Mouse (Mus musculus) naive thymus-derived CD4-positive, alpha-beta T cell, adult 2 months (primary cell): ENCODE measurements around the gene Gatad2b.

Experiments
- DNase-seq: peaks from one replicate; pipeline ENCODE4 v3.0.0-alpha.2; 2011; ENCODE audit warnings: low read depth

Gene Gatad2b

DNA sequence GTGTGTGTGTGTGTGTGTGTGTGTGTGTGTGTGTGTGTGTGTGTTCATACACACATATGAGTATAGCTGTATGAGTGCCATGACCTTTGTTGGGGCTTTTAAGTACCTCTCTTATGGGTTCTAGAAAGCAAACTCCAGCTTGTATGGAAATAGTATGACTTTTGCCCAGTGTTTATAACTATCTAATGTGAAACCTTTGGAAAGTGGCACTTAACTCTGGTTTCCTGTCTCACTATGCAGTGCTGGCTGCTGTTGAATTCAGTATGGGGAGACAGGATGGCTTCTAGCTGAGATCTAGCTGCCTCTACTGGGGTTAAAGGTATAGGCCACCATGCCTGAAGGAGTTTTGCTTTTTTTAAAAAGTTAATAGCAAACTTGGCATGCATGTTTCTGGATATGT lies 16.6 kb downstream of the Gatad2b start:
- DNase-seq: peak; percentile 65

DNA sequence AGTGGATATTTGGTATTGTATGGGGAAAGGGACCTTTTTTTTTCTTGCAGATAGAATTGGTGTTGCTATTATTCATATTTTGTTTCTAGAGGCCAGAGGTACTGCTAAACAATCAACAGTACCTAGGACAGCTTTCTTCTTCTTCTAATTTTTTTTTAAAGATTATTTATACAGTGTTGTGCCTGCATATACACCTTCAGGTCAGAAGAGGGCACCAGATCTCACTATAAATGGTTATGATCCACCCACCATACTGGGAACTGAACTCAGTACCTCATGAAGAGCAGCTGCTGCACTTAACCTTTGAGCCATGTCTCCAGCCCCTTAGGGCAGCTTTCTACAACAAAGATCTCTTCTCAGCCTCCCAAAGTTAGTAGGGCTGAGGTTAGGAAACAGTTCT lies 20.4 kb downstream of the Gatad2b start:
- peak; percentile 68 for DNase-seq

DNA sequence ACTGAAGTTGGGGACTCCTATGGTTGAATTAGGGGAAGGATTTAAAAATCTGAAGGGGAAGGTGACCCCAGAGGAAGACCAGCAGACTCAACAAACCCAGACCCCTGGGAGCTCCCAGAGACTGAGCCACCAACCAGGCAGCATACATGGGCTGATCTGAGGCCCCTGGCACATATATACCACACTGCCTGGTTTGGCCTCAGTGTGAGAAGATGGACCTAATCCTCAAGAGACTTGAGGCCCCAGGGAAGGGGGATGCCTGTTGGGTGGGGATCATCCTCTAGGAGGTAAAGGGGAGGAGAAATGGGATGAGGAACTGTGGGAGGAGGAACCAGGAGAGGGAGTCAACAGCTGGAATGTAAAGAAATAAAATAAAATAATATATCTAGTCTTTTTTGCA lies 21.3 kb downstream of the Gatad2b start:
- DNase-seq: no peak

GRCm38 (mm10) chr3:90322289-90322688 lies 29.3 kb downstream of the Gatad2b start:
- peak; percentile 44 for DNase-seq

GRCm38 (mm10) chr3:90323119-90323518 lies 30.1 kb downstream of the Gatad2b start:
- DNase-seq: peak; percentile 84

DNA sequence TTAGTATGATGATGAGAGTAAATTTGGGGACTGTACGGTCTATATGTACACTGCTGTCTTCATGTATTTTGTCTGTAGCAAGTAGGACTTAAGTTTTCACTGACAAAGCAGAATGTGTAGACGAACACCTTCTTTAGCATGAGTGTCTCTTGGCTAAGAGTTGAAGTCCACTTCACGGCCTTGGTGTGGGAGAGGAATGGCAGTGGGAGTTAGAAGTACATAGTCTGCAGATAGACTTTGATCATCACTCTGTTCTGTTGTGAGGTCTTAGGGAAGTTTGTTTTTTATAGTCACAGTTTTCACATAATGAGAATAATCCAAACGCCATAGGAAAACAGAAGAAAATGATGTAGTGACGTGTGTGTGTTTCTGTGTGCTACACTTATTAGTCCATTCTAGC lies 39.5 kb downstream of the Gatad2b start:
- DNase-seq: no peak

- no peak for DNase-seq
Observed at GRCm38 (mm10) chr3:90335517-90335916, 42.5 kb downstream of the Gatad2b start.

DNA sequence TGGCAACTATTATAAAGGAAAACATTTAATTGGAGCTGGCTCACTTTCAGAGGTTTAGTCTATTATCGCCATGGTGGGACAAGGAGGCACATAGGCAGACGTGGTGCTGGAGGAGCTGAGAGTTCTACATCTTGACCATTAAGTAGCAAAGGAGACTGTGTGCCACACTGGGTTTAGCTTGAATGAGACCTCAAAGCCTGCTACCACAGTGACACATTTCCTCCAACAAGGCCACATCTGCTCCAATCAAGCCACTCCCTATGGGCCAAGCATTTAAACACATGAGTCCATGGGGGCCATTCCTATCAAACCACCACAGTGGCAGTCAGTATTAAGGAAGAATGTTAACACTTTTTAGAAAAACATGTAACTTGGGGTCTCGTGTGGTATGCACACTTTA lies 45.2 kb downstream of the Gatad2b start:
- no peak for DNase-seq

GRCm38 (mm10) chr3:90340177-90340576 lies 47.2 kb downstream of the Gatad2b start:
- no peak for DNase-seq

- peak; percentile 42 for DNase-seq
Observed at GRCm38 (mm10) chr3:90342853-90343252, 49.9 kb downstream of the Gatad2b start.

DNA sequence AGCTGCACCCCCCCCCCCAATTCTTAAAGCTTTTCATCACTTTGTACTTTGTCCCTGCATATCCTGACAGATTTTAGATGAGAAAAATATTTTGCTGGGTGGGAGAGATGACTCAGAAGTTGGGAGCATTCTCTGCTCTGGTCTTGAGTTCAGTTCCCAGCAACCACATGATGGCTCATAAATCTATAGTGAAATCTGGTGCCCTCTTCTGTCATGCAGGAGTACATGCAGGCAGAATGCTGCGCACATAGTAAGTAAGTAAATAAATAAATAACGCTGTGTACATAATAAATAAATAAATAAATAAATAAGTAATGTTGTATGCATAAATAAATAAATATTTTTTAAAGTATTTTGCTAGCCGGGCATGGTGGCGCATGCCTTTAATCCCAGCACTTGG lies 54.9 kb downstream of the Gatad2b start:
- no peak for DNase-seq

GRCm38 (mm10) chr3:90357959-90358358 lies 65.0 kb downstream of the Gatad2b start:
- DNase-seq: no peak

- no peak for DNase-seq
Observed at GRCm38 (mm10) chr3:90359230-90359629, 66.3 kb downstream of the Gatad2b start.

DNA sequence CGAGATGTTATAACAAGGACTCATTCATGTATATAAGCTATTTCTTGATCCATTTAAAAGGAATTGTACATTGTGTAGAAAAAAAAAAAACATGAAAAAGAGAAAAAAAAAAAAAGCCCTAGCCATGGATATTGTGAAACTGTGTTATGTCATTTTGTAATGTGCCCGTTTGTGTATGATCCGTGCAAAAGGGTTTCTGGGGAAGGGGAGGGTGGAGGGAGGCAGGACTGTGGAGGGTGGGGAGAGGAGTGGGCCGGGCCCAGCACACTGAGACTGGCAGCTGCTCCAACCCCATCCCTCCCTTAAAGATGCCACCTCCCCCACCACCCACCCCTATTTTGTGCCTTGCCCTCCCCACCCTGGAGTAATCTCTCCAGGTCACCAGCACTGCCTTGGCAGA lies 68.5 kb downstream of the Gatad2b start:
- DNase-seq: no peak

- no peak for DNase-seq
Observed at GRCm38 (mm10) chr3:90362346-90362745, 69.4 kb downstream of the Gatad2b start.

GRCm38 (mm10) chr3:90367001-90367632 lies 74.1 kb downstream of the Gatad2b start:
- DNase-seq: no peak

- no peak for DNase-seq
Observed at GRCm38 (mm10) chr3:90369041-90369440, 76.1 kb downstream of the Gatad2b start.

DNA sequence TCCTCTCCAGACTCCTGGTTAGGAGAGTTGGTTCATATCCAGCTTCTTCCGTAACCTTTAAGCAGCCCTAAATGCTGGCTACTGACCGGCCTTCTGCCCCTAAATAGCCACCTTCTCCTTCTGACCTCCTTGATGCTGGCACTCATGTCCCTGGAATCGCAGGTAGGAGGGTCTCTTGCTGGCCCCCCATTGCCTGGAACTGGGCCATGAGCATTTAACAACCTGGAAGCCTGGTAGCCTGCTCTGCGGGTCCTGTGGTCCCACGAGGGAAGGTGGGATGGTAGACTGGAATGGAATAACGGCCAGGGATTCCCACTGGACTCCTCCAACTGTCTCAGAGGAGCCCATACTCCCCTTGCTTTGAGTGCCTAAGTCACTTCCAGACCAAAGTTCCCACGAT lies 78.9 kb downstream of the Gatad2b start:
- no peak for DNase-seq

GRCm38 (mm10) chr3:90372817-90373216 lies 79.8 kb downstream of the Gatad2b start:
- peak; percentile 14 for DNase-seq

DNA sequence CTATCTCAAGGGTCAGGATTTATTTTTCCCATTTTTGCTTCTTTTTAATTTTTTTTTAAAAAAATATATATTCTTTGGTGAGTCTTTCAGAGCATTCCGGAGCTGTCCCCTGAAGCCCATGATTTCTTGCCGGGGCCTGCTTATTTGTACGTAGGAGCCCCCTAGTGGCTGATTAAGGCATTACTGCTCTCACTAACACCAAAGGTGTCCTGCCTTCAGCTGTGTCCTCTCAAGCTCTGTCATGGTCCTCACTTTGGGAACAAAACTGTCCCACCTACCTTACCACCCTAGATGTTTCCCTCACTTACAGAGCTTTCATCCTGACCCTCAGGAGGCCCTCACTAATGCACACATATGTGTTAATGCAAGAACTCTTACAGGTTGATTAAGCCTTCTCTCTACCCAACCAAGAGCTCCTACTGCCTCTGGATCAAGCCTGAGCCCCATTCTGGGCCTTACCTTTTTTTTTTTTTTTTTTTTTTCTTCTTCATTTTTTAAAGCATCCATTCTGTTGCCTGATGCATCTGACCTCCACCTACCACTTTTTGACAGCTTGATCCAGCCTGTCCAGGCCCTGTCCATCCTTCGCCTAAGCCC lies 80.6 kb downstream of the Gatad2b start:
- DNase-seq: peak; percentile 90

GRCm38 (mm10) chr3:90374368-90374767 lies 81.4 kb downstream of the Gatad2b start:
- no peak for DNase-seq

GRCm38 (mm10) chr3:90375562-90376246 lies 82.7 kb downstream of the Gatad2b start:
- DNase-seq: no peak

DNA sequence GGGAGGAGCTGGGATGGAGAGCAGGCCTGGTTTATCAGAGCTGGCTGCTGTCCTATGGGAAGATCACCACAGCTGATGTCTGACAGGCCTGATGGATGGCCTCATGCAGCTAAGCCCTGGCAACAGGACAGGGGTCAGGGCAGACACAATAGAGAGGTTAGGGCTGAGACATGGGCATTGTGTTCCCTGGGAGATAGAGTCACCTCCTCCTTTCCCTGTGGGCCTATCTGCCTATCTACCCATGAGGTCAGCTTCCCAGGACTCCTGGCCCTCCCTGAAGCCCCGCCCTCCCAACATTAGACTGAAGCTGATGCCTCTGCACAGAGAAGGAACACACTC lies 83.2 kb downstream of the Gatad2b start:
- DNase-seq: no peak

GRCm38 (mm10) chr3:90378496-90378895 lies 85.5 kb downstream of the Gatad2b start:
- no peak for DNase-seq
